Mouse (Mus musculus) embryonic facial prominence, embryonic 11.5 days (tissue): ENCODE results near the gene Canx. TPM values are rescaled to one million over a fixed set of nuclear protein-coding genes. Genes with fewer than 3 reads are reported as not detected.

ENCODE experiments used
- ATAC-seq: fragments of 200-750 bp; cut with Nextera tagmentation; replicated peaks from 2 replicates; pipeline ENCODE4 v1.8.0; 2017; ENCODE audit warnings: low read depth; ENCODE audit not compliant: insufficient number of reproducible peaks, low FRiP score, low TSS enrichment
- DNase-seq: peaks from one replicate; pipeline ENCODE4 v3.0.0-alpha.2; 2015; ENCODE audit warnings: low spot score
- H3K27ac ChIP-seq: fragments of 300-500 bp; sonication (generic); replicated peaks from 2 replicates; pipeline ENCODE4 v1.5.1; 2014; ENCODE audit warnings: mild to moderate bottlenecking, low read depth, low read length, control low read depth
- H3K27me3 ChIP-seq: fragments of 300-500 bp; sonication (generic); 2 replicates; pipeline ENCODE4 v1.6.1; 2014; ENCODE audit warnings: mild to moderate bottlenecking, low read length, moderate library complexity, mixed read lengths; ENCODE audit not compliant: control insufficient read depth, insufficient read depth
- H3K36me3 ChIP-seq: fragments of 300-500 bp; sonication (generic); replicated peaks from 2 replicates; pipeline ENCODE4 v1.6.1; 2014; ENCODE audit warnings: low read depth, mild to moderate bottlenecking, low read length, moderate library complexity, mixed read lengths; ENCODE audit not compliant: control insufficient read depth, insufficient read depth
- H3K4me1 ChIP-seq: fragments of 300-500 bp; sonication (generic); 2 replicates; pipeline ENCODE4 v1.6.1; 2014; ENCODE audit warnings: low read length, mixed read lengths; ENCODE audit not compliant: control insufficient read depth, insufficient read depth
- H3K4me2 ChIP-seq: fragments of 300-500 bp; sonication (generic); 2 replicates; pipeline ENCODE4 v1.6.1; 2014; ENCODE audit warnings: low read depth, mild to moderate bottlenecking, control low read depth, low read length, moderate library complexity
- H3K4me3 ChIP-seq: fragments of 300-500 bp; sonication (generic); 2 replicates; pipeline ENCODE4 v1.5.1; 2014; ENCODE audit warnings: low read depth, low read length, control low read depth
- H3K9ac ChIP-seq: fragments of 300-500 bp; sonication (generic); replicated peaks from 2 replicates; pipeline ENCODE4 v1.6.1; 2014; ENCODE audit warnings: mild to moderate bottlenecking, control low read depth, low read length
- H3K9me3 ChIP-seq: fragments of 300-500 bp; sonication (generic); replicated peaks from 2 replicates; pipeline ENCODE4 v1.6.1; 2016; ENCODE audit warnings: mild to moderate bottlenecking, low read length, inconsistent platforms, mixed read lengths; ENCODE audit not compliant: control insufficient read depth
- WGBS: fragments of 180-500 bp; shearing (Covaris S2); extraction: QIAGEN DNeasy Blood & Tissue Kit; methylation state at CpG from one replicate; pipeline ENCODE4 v1.1.7; 2014; 5-methylcytosine and 5-hydroxymethylcytosine counted together
- polyA plus RNA-seq: library from polyadenylated mRNA; unstranded; fragments of >200 nt; fragmentation: Nextera tagmentation; extraction: Ambion mirVana; gene quantifications from 2 replicates; pipeline ENCODE4 v1.2.1, GENCODE M21; 2014

Canx gene
- polyA plus RNA-seq, 1 experiment from 2014 or later, result 265 TPM

GRCm38 (mm10) chr11:50354162-50354561, 28.7 kb upstream of the Canx start, which contains the start of gene Cby3:
TSS of gene Cby3 (plus strand) at chr11:50354462.
- DNase-seq (no peak), ATAC-seq (no peak)
- H3K36me3 ChIP-seq, result no peaks in the 10 kb centered on the region
- no peak within 1 kb of the TSS for H3K4me2 ChIP-seq
- no peak within 1 kb of the TSS for H3K9ac ChIP-seq
- H3K27me3 ChIP-seq, result peaks cover 3% of the 10 kb centered on the region; the same call in 1 of the 2 replicates
- H3K4me1 ChIP-seq, result peaks cover 2% of the 10 kb centered on the region; the same call in 1 of the 2 replicates
- no peak within 1 kb of the TSS for H3K27ac ChIP-seq
- no peak within 1 kb of the TSS for H3K4me3 ChIP-seq
- no peaks in the 10 kb centered on the region for H3K9me3 ChIP-seq

- Histone ChIP-seq H3K27ac (no peak overlapping the region), H3K36me3 (no peaks in the 10 kb centered on the region), H3K4me2 (no peak overlapping the region), H3K9ac (no peak overlapping the region), H3K27me3 (no peaks in the 10 kb centered on the region), H3K9me3 (no peaks in the 10 kb centered on the region), H3K4me3 (no peak overlapping the region), H3K4me1 (no peaks in the 10 kb centered on the region)
- no peak for ATAC-seq
- WGBS, result 85% methylated on average over 2 of the region's 2 CpGs
- DNase-seq, result no peak
Observed at GRCm38 (mm10) chr11:50352177-50352576, 26.7 kb upstream of the Canx start.

GRCm38 (mm10) chr11:50346256-50347032, 21.0 kb upstream of the Canx start:
- no peaks in the 10 kb centered on the region for H3K9me3 ChIP-seq
- H3K4me3 ChIP-seq, result no peak overlapping the region
- ATAC-seq (no peak), DNase-seq (no peak)
- H3K36me3 ChIP-seq, result no peaks in the 10 kb centered on the region
- 90% methylated on average over 9 of the region's 9 CpGs for WGBS
- no peaks in the 10 kb centered on the region for H3K4me1 ChIP-seq
- H3K27me3 ChIP-seq, result no peaks in the 10 kb centered on the region
- H3K9ac ChIP-seq, result no peak overlapping the region
- no peak overlapping the region for H3K4me2 ChIP-seq
- H3K27ac ChIP-seq, result no peak overlapping the region

GRCm38 (mm10) chr11:50345486-50345885, 20.0 kb upstream of the Canx start:
- DNase-seq, result no peak
- Histone ChIP-seq H3K4me3 (no peak overlapping the region), H3K9me3 (no peaks in the 10 kb centered on the region), H3K4me1 (no peaks in the 10 kb centered on the region), H3K36me3 (no peaks in the 10 kb centered on the region), H3K27ac (no peak overlapping the region), H3K27me3 (no peaks in the 10 kb centered on the region), H3K4me2 (no peak overlapping the region), H3K9ac (no peak overlapping the region)
- 76% methylated on average over 4 of the region's 4 CpGs for WGBS
- ATAC-seq, result no peak

- WGBS, result 77% methylated on average over 4 of the region's 4 CpGs
Observed at GRCm38 (mm10) chr11:50336891-50337290, 11.4 kb upstream of the Canx start.

GRCm38 (mm10) chr11:50336126-50336525, 10.7 kb upstream of the Canx start:
- no peak overlapping the region for H3K4me2 ChIP-seq
- H3K27me3 ChIP-seq, result no peaks in the 10 kb centered on the region
- H3K9me3 ChIP-seq, result no peaks in the 10 kb centered on the region
- H3K36me3 ChIP-seq, result no peaks in the 10 kb centered on the region
- no peaks in the 10 kb centered on the region for H3K4me1 ChIP-seq
- DNase-seq (no peak), ATAC-seq (no peak)
- WGBS, result 47% methylated on average over 1 of the region's 1 CpGs
- H3K4me3 ChIP-seq, result no peak overlapping the region
- H3K9ac ChIP-seq, result no peak overlapping the region
- no peak overlapping the region for H3K27ac ChIP-seq

More at GRCm38 (mm10) chr11:50336891-50337290, 11.4 kb upstream of the Canx start:
- Histone ChIP-seq H3K9me3 (no peaks in the 10 kb centered on the region), H3K27me3 (no peaks in the 10 kb centered on the region), H3K9ac (no peak overlapping the region), H3K27ac (no peak overlapping the region), H3K4me3 (no peak overlapping the region), H3K36me3 (no peaks in the 10 kb centered on the region), H3K4me1 (no peaks in the 10 kb centered on the region), H3K4me2 (no peak overlapping the region)
- DNase-seq (no peak), ATAC-seq (no peak)

GRCm38 (mm10) chr11:50333181-50333580, 7.7 kb upstream of the Canx start:
- no peak overlapping the region for H3K27ac ChIP-seq
- H3K4me1 ChIP-seq, result no peaks in the 10 kb centered on the region
- no peaks in the 10 kb centered on the region for H3K36me3 ChIP-seq
- no peak overlapping the region for H3K4me3 ChIP-seq
- no peak for DNase-seq
- H3K9me3 ChIP-seq, result no peaks in the 10 kb centered on the region
- H3K4me2 ChIP-seq, result no peak overlapping the region
- 91% methylated on average over 3 of the region's 3 CpGs for WGBS
- no peak for ATAC-seq
- H3K9ac ChIP-seq, result no peak overlapping the region
- H3K27me3 ChIP-seq, result no peaks in the 10 kb centered on the region

- H3K27me3 ChIP-seq, result no peaks in the 10 kb centered on the region
- no peaks in the 10 kb centered on the region for H3K36me3 ChIP-seq
- no peaks in the 10 kb centered on the region for H3K4me1 ChIP-seq
- no peak overlapping the region for H3K9ac ChIP-seq
- H3K27ac ChIP-seq, result no peak overlapping the region
- no peak overlapping the region for H3K4me2 ChIP-seq
- H3K9me3 ChIP-seq, result no peaks in the 10 kb centered on the region
- ATAC-seq (no peak), DNase-seq (no peak)
- H3K4me3 ChIP-seq, result no peak overlapping the region
- 96% methylated on average over 1 of the region's 1 CpGs for WGBS
Observed at GRCm38 (mm10) chr11:50329378-50329777, 3.9 kb upstream of the Canx start.
